Mouse (Mus musculus) megakaryocyte, embryonic 14.5 days (primary cell): ENCODE measurements at regions not wholly inside any gene's neighbourhood (a gene's known extent, or its start where the extent isn't known, plus 50 kb on each side); places are given as distances from the start of the nearest gene placed in this dataset.

Source experiments
- FLI1 ChIP-seq: IDR thresholded peaks from 2 replicates; pipeline ENCODE4 v1.6.1; 2012; ENCODE audit warnings: low read length, inconsistent platforms, mixed read lengths
- GATA1 ChIP-seq: IDR thresholded peaks from 3 replicates; pipeline ENCODE4 v1.6.1; 2012; ENCODE audit warnings: mixed read lengths, low read length, inconsistent platforms, borderline replicate concordance

DNA sequence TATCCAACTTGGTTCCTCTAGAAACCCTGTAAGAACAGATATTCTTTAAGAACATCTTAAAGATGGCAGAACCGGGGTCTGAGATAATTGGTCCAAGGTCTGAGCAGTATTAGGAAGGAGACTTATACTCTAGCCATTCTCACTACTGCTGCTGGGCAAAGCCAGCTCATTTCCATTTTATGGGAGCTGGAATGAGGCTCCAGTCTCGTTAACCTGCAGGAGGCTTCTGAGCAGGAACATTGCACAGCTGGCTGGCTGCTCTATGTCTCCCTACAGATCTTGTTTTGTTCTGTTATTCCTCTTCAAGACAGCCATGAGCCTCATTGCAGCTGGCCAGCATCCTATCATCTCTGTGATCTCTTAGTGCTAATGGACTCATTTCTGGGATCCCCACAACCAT lies 136.3 kb upstream of the Mylip start:
- no peak for TF ChIP-seq GATA1
- no peak for TF ChIP-seq FLI1
